Mouse (Mus musculus): ENCODE measurements around the gene Wwc1.

DNA sequence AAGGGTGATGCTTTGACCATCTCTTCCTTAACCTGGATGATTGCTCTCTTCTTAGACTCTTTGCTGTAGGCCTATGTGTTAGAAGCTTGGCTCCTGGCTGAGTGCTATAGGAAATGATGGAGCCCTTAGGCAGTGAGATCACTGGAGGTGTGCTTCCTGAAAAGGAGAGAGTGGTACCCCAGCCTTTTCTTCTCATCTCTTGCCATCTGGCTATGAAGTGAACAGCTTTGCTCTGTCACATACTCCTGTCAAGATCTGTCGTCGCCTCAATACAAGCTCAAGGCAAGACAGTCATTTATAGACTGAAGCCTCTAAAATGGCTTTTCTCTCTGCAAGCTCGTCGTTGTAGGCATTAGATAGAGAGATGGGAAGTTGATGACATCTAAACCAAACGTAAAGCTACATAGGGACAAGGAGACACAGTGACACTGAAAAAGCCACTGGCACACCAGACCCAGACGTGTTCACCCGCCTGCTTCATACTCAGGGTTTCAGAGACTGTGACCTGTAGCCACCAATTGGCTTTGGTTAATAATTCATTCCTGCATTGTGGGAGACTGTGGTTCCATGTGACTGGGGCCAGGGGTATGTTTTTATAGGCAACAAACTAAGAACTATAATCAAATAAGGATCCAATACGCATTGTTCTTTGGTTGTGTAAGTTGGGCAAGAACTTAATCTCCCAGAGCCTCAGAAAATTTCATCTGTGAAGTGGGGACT lies 63.7 kb downstream of the Wwc1 start:
- no peak for TF ChIP-seq CTCF (IDR thresholded peaks at IDR 0.05; ENCODE audit: insufficient read depth, low read depth, low read length)
- no peak for TF ChIP-seq POLR2A (IDR thresholded peaks at IDR 0.05; ENCODE audit: insufficient read depth, low read depth, low read length)

Measured in olfactory bulb, adult 2 months (tissue).